Mouse (Mus musculus) CH12.LX (cell line): ENCODE measurements around the gene 3110001I22Rik. TPM values are rescaled to one million over a fixed set of nuclear protein-coding genes. Genes with fewer than 3 reads are reported as not detected.
"Not testable (repeated sequence)": the region's sequence is repeated elsewhere in the genome, so short reads cannot be mapped to it uniquely, and the experiment has no call there.

Experiments used
- DNase-seq: peaks from one replicate; pipeline ENCODE4 v3.0.0-alpha.2; 2013; ENCODE audit errors: extremely low read depth
- H3K27ac ChIP-seq: 2 replicates; pipeline ENCODE4 v1.5.1; 2012; ENCODE audit warnings: low read depth, mild to moderate bottlenecking, control low read depth, moderate library complexity; ENCODE audit not compliant: insufficient read depth
- H3K27me3 ChIP-seq: replicated peaks from 2 replicates; pipeline ENCODE3; 2012; ENCODE audit warnings: inconsistent platforms
- H3K36me3 ChIP-seq, 2 experiments: replicated peaks in 1 of 2; 2 replicates each; pipeline versions ENCODE3 to v1.6.1; 2012; ENCODE audit warnings: inconsistent platforms in 1 of 2, low read length in 1 of 2, mild to moderate bottlenecking in 1 of 2, mixed read lengths in 1 of 2, moderate library complexity in 1 of 2; ENCODE audit not compliant: control insufficient read depth in 1 of 2, insufficient read depth in 1 of 2
- H3K4me1 ChIP-seq, 2 experiments: 2 replicates each; pipeline ENCODE4 v1.6.1; 2012; ENCODE audit warnings: inconsistent platforms in 1 of 2, moderate library complexity in 1 of 2; ENCODE audit not compliant: insufficient read depth in 2 of 2, control insufficient read depth in 1 of 2
- H3K4me2 ChIP-seq: 2 replicates; pipeline ENCODE4 v1.6.1; 2012; ENCODE audit warnings: low read depth, mild to moderate bottlenecking, control low read depth; ENCODE audit not compliant: poor library complexity, insufficient read depth, severe bottlenecking
- H3K4me3 ChIP-seq, 3 experiments: fragments of 150-350 bp in 1 of 3; sonication (generic) in 1 of 3; replicated peaks in 1 of 3; 2 replicates each; pipeline versions ENCODE3 to v1.5.1; 2011 to 2012; ENCODE audit warnings: low read depth in 2 of 3, low read length in 2 of 3, mild to moderate bottlenecking in 2 of 3, moderate library complexity in 2 of 3, control low read depth in 1 of 3, improper control_type of control experiment in 1 of 3, inconsistent platforms in 1 of 3, mixed read lengths in 1 of 3; ENCODE audit not compliant: poor library complexity in 1 of 3
- H3K79me2 ChIP-seq: replicated peaks from 2 replicates; pipeline ENCODE4 v1.6.1; 2012; ENCODE audit warnings: mild to moderate bottlenecking, moderate library complexity; ENCODE audit not compliant: control insufficient read depth, poor library complexity, insufficient read depth, severe bottlenecking; ENCODE audit errors: extremely low read depth
- H3K9ac ChIP-seq: 2 replicates; pipeline ENCODE4 v1.6.1; 2012; ENCODE audit warnings: low read depth, mild to moderate bottlenecking, control low read depth, moderate library complexity; ENCODE audit not compliant: insufficient read depth
- H3K9me3 ChIP-seq: replicated peaks from 2 replicates; pipeline ENCODE3; 2012; ENCODE audit warnings: low read length, inconsistent platforms, mixed read lengths
- BHLHE40 ChIP-seq: IDR thresholded peaks from 2 replicates; pipeline ENCODE4 v1.6.1; 2011; ENCODE audit warnings: mild to moderate bottlenecking, low read depth, low read length, improper control_type of control experiment
- CHD1 ChIP-seq: IDR thresholded peaks from 2 replicates; pipeline ENCODE4 v1.6.1; 2012; ENCODE audit warnings: low read depth, low read length, improper control_type of control experiment, inconsistent platforms
- ELF1 ChIP-seq: IDR thresholded peaks from 2 replicates; pipeline ENCODE4 v1.6.1; 2014; ENCODE audit warnings: low read depth, mild to moderate bottlenecking, inconsistent platforms, low read length, improper control_type of control experiment
- IRF4 ChIP-seq: IDR thresholded peaks from 2 replicates; pipeline ENCODE4 v1.6.1; 2014; ENCODE audit warnings: low read depth, mild to moderate bottlenecking, inconsistent platforms, low read length, improper control_type of control experiment
- MAX ChIP-seq: IDR thresholded peaks from 2 replicates; pipeline ENCODE4 v1.6.1; 2011; ENCODE audit warnings: low read length, improper control_type of control experiment
- MAZ ChIP-seq: IDR thresholded peaks from 2 replicates; pipeline ENCODE4 v1.6.1; 2012; ENCODE audit warnings: low read depth, mild to moderate bottlenecking, inconsistent platforms, low read length, improper control_type of control experiment, moderate library complexity
- MXI1 ChIP-seq: IDR thresholded peaks from 2 replicates; pipeline ENCODE4 v1.6.1; 2011; ENCODE audit warnings: mild to moderate bottlenecking, low read depth, low read length, improper control_type of control experiment
- MYC ChIP-seq: IDR thresholded peaks from 2 replicates; pipeline ENCODE4 v1.6.1; 2011; ENCODE audit warnings: low read depth, mild to moderate bottlenecking, improper control_type of control experiment, low read length
- POLR2A ChIP-seq: IDR thresholded peaks from 2 replicates; pipeline ENCODE4 v1.6.1; 2011; ENCODE audit warnings: low read depth, mild to moderate bottlenecking, improper control_type of control experiment, low read length
- SIN3A ChIP-seq: IDR thresholded peaks from 2 replicates; pipeline ENCODE4 v1.6.1; 2012; ENCODE audit warnings: low read length, improper control_type of control experiment, inconsistent platforms
- TBP ChIP-seq: conservative IDR thresholded peaks from 2 replicates; pipeline ENCODE4 v1.6.1; 2011; ENCODE audit warnings: low read depth, low read length, improper control_type of control experiment
- TCF12 ChIP-seq: IDR thresholded peaks from 2 replicates; pipeline ENCODE4 v1.6.1; 2014; ENCODE audit warnings: low read depth, mild to moderate bottlenecking, inconsistent platforms, low read length, improper control_type of control experiment
- ZKSCAN1 ChIP-seq: IDR thresholded peaks from 2 replicates; pipeline ENCODE4 v1.6.1; 2012; ENCODE audit warnings: low read depth, inconsistent platforms, low read length, improper control_type of control experiment, borderline replicate concordance
- ZMIZ1 ChIP-seq: IDR thresholded peaks from 2 replicates; pipeline ENCODE4 v1.6.1; 2012; ENCODE audit warnings: low read depth, mild to moderate bottlenecking, inconsistent platforms, low read length, improper control_type of control experiment
- dilution Hi-C: fragments of 300-500 bp; cut with MboI; formaldehyde crosslinking; loops from 2 replicates; pipeline ENCODE4 v1.14.3; 2020; ENCODE audit warnings: low sequenced_read_pairs; ENCODE audit not compliant: extremely low pct_unique_long_range_greater_than_20kb, extremely low pct_ligation_motif_present
- in situ Hi-C: fragments of 300-500 bp; cut with MboI; formaldehyde crosslinking; loops from 3 replicates; pipeline ENCODE4 v1.14.3; 2019; ENCODE audit warnings: low sequenced_read_pairs, low pct_ligation_motif_present, low pct_unique_long_range_greater_than_20kb, mixed read lengths
- polyA plus RNA-seq: library from polyadenylated mRNA; unstranded; fragments of >175 nt; gene quantifications from 2 replicates; pipeline ENCODE4 v1.2.1, GENCODE M21; 2012; ENCODE audit warnings: low read depth; ENCODE audit not compliant: insufficient read length
- total RNA-seq, 2 experiments: library from RNA; depleted of rRNA; stranded (reverse); fragments of 300-350 nt in 1 of 2; fragments of >200 nt in 1 of 2; gene quantifications; 2 replicates each; pipeline ENCODE4 v1.2.3; 2012 to 2014

The 3110001I22Rik gene
- total and polyA plus RNA-seq, 3 experiments: 5.6 to 25.4 (median 10.8) TPM

DNA sequence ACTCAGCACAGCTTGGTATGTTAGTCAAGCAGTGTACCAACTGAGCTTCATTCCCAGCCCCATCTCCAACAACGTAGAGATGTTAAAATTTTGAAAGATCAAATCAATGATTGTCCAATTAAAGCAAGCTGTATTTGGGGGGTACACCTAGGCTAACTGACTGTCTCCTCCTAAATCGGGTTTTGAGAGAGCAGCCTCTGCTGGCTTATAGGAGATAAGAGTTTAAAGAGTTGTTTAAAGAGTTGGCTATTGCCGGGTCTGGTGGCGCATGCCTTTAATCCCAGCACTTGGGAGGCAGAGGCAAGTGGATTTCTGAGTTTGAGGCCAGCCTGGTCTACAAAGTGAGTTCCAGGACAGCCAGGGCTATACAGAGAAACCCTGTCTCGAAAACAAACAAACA is 833 bp upstream of the 3110001I22Rik start:
- in situ Hi-C loops: not testable (repeated sequence)

DNA sequence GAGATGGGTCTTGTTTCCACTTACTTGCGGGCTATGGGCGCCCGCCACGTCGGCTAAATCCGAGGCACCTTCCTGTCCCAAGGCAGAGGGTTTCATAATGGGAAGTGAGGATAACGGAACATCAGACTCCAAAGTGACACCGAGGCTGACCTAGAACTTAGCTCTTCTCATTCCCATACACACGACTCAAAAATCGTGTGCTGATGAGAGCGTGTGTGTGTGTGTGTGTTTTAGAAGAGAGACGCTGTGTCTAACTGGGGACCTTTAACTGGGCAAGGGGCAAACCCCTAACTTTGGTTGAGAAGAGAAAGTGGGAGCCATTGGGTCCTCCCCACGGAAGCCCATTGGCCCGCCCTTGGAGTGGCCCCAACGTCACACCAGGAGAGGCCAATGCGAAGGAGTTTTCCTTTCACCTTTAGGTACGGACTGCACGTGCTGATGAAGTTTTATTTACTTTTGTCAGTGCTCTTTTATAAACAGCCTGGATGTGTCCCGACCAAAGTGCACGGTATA is 713 bp downstream of the 3110001I22Rik start:
- peak; percentile 51; the same call in 1 of the 2 replicates for TF ChIP-seq IRF4
- TF ChIP-seq SIN3A: peak; percentile 45; the same call in 1 of the 2 replicates
- TF ChIP-seq TCF12: no peak
- peak; percentile 95 for TF ChIP-seq MXI1
- peak; percentile 81; the same call in 1 of the 2 replicates for TF ChIP-seq MYC
- peak; percentile 97 for TF ChIP-seq MAX
- TF ChIP-seq BHLHE40: peak; percentile 96
- TF ChIP-seq ELF1: no peak
- no peak for TF ChIP-seq ZKSCAN1
- H3K27me3 ChIP-seq: no peaks in the 10 kb centered on the region
- no peaks in the 10 kb centered on the region for H3K9me3 ChIP-seq
- H3K4me1 ChIP-seq: peaks cover 0 to 37% of the 10 kb centered on the region in 2 experiments
- H3K4me2 ChIP-seq: peak overlapping the region; percentile 92
- peaks cover 37% of the 10 kb centered on the region for H3K79me2 ChIP-seq
- H3K4me3 ChIP-seq: peak overlapping the region; percentile 65 to 86 (median 81)
- DNase-seq: peak; percentile 82
- in situ Hi-C loops: no loop called here
- dilution Hi-C loops: no loop called here
- peaks cover 12 to 32% of the 10 kb centered on the region in 2 experiments for H3K36me3 ChIP-seq
- peak overlapping the region; percentile 81 for H3K9ac ChIP-seq
- H3K27ac ChIP-seq: peak overlapping the region; percentile 39

More for the DNA sequence above, 833 bp upstream of the 3110001I22Rik start:
- H3K9me3 ChIP-seq, dilution Hi-C loops, DNase-seq, H3K27me3 ChIP-seq, H3K27ac ChIP-seq: not testable (repeated sequence)
- Histone ChIP-seq H3K79me2 (peaks cover 45% of the 10 kb centered on the region), H3K9ac (peak overlapping the region; percentile 86; the same call in 1 of the 2 replicates), H3K4me3 (peak overlapping the region in 1 of 3 experiments; percentile 86), H3K36me3 (peaks cover 5 to 24% of the 10 kb centered on the region in 2 experiments), H3K4me1 (peaks cover 5 to 49% of the 10 kb centered on the region in 2 experiments), H3K4me2 (peak overlapping the region; percentile 76; the same call in 1 of the 2 replicates)
- peak; percentile 83; the same call in 1 of the 2 replicates for TF ChIP-seq CHD1

DNA sequence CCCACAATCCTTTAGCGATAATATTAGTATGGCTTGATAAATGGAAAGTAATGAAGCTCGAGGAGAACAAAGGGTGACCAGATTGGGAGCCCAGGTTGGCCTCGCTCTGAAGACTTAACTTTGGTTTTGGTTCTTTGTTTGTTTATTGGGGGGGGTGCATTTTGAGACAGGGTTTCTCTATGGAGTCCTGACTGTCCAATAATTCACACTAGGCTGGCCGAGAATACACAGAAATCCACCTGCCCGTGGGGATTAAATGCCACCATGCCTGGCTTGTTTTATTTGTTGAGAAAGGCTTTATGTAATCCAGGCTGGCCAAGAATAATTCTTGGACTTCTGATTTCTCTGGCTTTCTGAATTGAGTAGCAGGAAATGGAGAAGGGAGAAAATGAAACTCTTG is 1.4 kb downstream of the 3110001I22Rik start:
- Histone ChIP-seq H3K36me3 (peaks cover 19 to 39% of the 10 kb centered on the region in 2 experiments), H3K79me2 (peaks cover 34% of the 10 kb centered on the region), H3K27me3 (no peaks in the 10 kb centered on the region), H3K4me3 (peak overlapping the region in 2 of 3 experiments; percentile 81 to 86), H3K27ac (no peak overlapping the region), H3K9me3 (no peaks in the 10 kb centered on the region), H3K4me2 (peak overlapping the region; percentile 92), H3K4me1 (peaks cover 0 to 37% of the 10 kb centered on the region in 2 experiments), H3K9ac (peak overlapping the region; percentile 16; the same call in 1 of the 2 replicates)
- in situ Hi-C loops: no loop called here
- no peak for DNase-seq
- dilution Hi-C loops: no loop called here
- TF ChIP-seq TBP: no peak
- no peak for TF ChIP-seq MAZ
- TF ChIP-seq ZMIZ1: no peak
- TF ChIP-seq POLR2A: no peak
